8 mouse cellular contexts compared by ENCODE assay signal in genomic region chr12:71831258-71832087, GRCm38 (mm10). TPM values are rescaled to one million over a fixed set of nuclear protein-coding genes. Genes with fewer than 3 reads are reported as not detected.
DNase-seq lines count a peak whose midpoint lies in the region; ATAC-seq and TF ChIP-seq lines count a peak whose summit lies in the region.

No protein-coding gene starts in this region.

- H3K9ac ChIP-seq in heart, postnatal 0 days (replicated peaks; ENCODE audit: low read depth, low read length) = peak overlapping the region; percentile 93
- H3K9ac ChIP-seq in midbrain, embryonic 14.5 days (replicated peaks; ENCODE audit: low read length) = peak overlapping the region; percentile 94

- H3K27me3 ChIP-seq in erythroblast, embryonic 14.5 days (ENCODE audit: control insufficient read depth) = no peaks in the 10 kb centered on the region
- no peaks in the 10 kb centered on the region for H3K27me3 ChIP-seq in heart, postnatal 0 days (ENCODE audit: control insufficient read depth, insufficient read depth, low read length)
- H3K27me3 ChIP-seq in limb, embryonic 10.5 days (ENCODE audit: low read depth, poor library complexity, severe bottlenecking) = no peaks in the 10 kb centered on the region
- H3K27me3 ChIP-seq in midbrain, embryonic 14.5 days (ENCODE audit: control insufficient read depth, insufficient read depth, low read length) = no peaks in the 10 kb centered on the region
- no peaks in the 10 kb centered on the region for H3K27me3 ChIP-seq in splenic B cell, adult 2 months (ENCODE audit: control insufficient read depth, insufficient read depth, low read length, poor library complexity, severe bottlenecking)

- no peak for TF ChIP-seq CTCF in heart, postnatal 0 days (IDR thresholded peaks at IDR 0.05; ENCODE audit: low read depth)

- peak overlapping the region; percentile 90 for H3K4me2 ChIP-seq in heart, postnatal 0 days (ENCODE audit: low read depth, low read length)
- peak overlapping the region; percentile 77 for H3K4me2 ChIP-seq in midbrain, embryonic 14.5 days (ENCODE audit: low read length)

- WGBS in heart, postnatal 0 days = under 1% methylated on average over 55 of the region's 59 CpGs
- 0% methylated on average over 59 of the region's 59 CpGs for WGBS in limb, embryonic 10.5 days
- under 1% methylated on average over 59 of the region's 59 CpGs for WGBS in midbrain, embryonic 14.5 days

- peaks cover 59% of the 10 kb centered on the region for H3K4me1 ChIP-seq in erythroblast, embryonic 14.5 days (ENCODE audit: control insufficient read depth)
- H3K4me1 ChIP-seq in heart, postnatal 0 days (ENCODE audit: control insufficient read depth, insufficient read depth) = peaks cover 34% of the 10 kb centered on the region
- peaks cover 26% of the 10 kb centered on the region for H3K4me1 ChIP-seq in limb, embryonic 10.5 days
- H3K4me1 ChIP-seq in midbrain, embryonic 14.5 days (ENCODE audit: control insufficient read depth, insufficient read depth, low read length) = peaks cover 35% of the 10 kb centered on the region

- H3K9me3 ChIP-seq in erythroblast, embryonic 14.5 days (ENCODE audit: control insufficient read depth, low read length) = no peaks in the 10 kb centered on the region
- no peaks in the 10 kb centered on the region for H3K9me3 ChIP-seq in heart, postnatal 0 days (replicated peaks; ENCODE audit: control insufficient read depth, low read length)
- H3K9me3 ChIP-seq in limb, embryonic 10.5 days (replicated peaks) = no peaks in the 10 kb centered on the region
- H3K9me3 ChIP-seq in midbrain, embryonic 14.5 days (ENCODE audit: control insufficient read depth, low read length) = no peaks in the 10 kb centered on the region

- H3K36me3 ChIP-seq in erythroblast, embryonic 14.5 days (ENCODE audit: control insufficient read depth) = peaks cover 19% of the 10 kb centered on the region
- no peaks in the 10 kb centered on the region for H3K36me3 ChIP-seq in heart, postnatal 0 days (replicated peaks; ENCODE audit: control insufficient read depth, insufficient read depth, low read length)
- H3K36me3 ChIP-seq in limb, embryonic 10.5 days = no peaks in the 10 kb centered on the region
- no peaks in the 10 kb centered on the region for H3K36me3 ChIP-seq in midbrain, embryonic 14.5 days (ENCODE audit: control insufficient read depth, insufficient read depth, low read length)
- H3K36me3 ChIP-seq in splenic B cell, adult 2 months (ENCODE audit: control insufficient read depth, insufficient read depth, low read length, poor library complexity, severe bottlenecking) = no peaks in the 10 kb centered on the region

- H3K4me3 ChIP-seq in erythroblast, embryonic 14.5 days (replicated peaks) = peak overlapping the region; percentile 78
- H3K4me3 ChIP-seq in heart, postnatal 0 days (ENCODE audit: low read depth, low read length) = peak overlapping the region; percentile 96
- peak overlapping the region; percentile 91 for H3K4me3 ChIP-seq in limb, embryonic 10.5 days
- H3K4me3 ChIP-seq in midbrain, embryonic 14.5 days (replicated peaks; ENCODE audit: low read depth, low read length) = peak overlapping the region; percentile 91

- TF ChIP-seq EP300 in heart, postnatal 0 days (IDR thresholded peaks at IDR 0.05; ENCODE audit: low read depth) = no peak

- peak; percentile 53 for ATAC-seq in frontal cortex, adult (ENCODE audit: low TSS enrichment)
- ATAC-seq in heart, postnatal 0 days (ENCODE audit: insufficient read depth, low read depth) = peak; percentile 33
- ATAC-seq in midbrain, embryonic 14.5 days (ENCODE audit: low FRiP score, low TSS enrichment) = peak; percentile 46

- DNase-seq in frontal cortex, adult 2 months (ENCODE audit: extremely low spot score in 1 of 2, low spot score in 1 of 2) = no peak
- peak; percentile 86 for DNase-seq in adrenal gland, adult 2 months
- DNase-seq in heart, postnatal 0 days (ENCODE audit: low spot score) = no peak
- DNase-seq in limb, embryonic 10.5 days (ENCODE audit: low spot score) = peak; percentile 69
- peak; percentile 69 for DNase-seq in midbrain, embryonic 14.5 days
- DNase-seq in splenic B cell, adult 2 months (ENCODE audit: low read depth, low spot score) = peak; percentile 29

- H3K27ac ChIP-seq in heart, postnatal 0 days (ENCODE audit: low read depth) = peak overlapping the region; percentile 97
- peak overlapping the region; percentile 86 for H3K27ac ChIP-seq in limb, embryonic 10.5 days
- H3K27ac ChIP-seq in midbrain, embryonic 14.5 days (replicated peaks; ENCODE audit: low read depth, low read length) = peak overlapping the region; percentile 93

RNA-seq across cellular contexts. Expression of gene Daam1, which starts 0.6 kb away (rescaled TPM):
- polyA plus RNA-seq in frontal cortex, adult 2 months (2012; rRNA removed) = 25.5 and 27.2 TPM in 2 replicates
- total RNA-seq in adrenal gland, adult 2 months (2021) = 10 to 100 TPM; 21.0 to 22.3 TPM
- 1.7 and 2.3 TPM in 2 replicates for polyA plus RNA-seq in adrenal gland, adult 2 months (2012; rRNA removed)
- 1.7 and 2.2 TPM in 2 replicates for polyA plus RNA-seq in erythroblast, embryonic 14.5 days (2012)
- total RNA-seq in heart, postnatal 0 days (2014; rRNA removed; ENCODE audit: low replicate concordance) = 33.8 and 44.5 TPM in 2 replicates
- 12.3 and 12.8 TPM in 2 replicates for polyA plus RNA-seq in heart, postnatal 0 days (2015; fragmentation: Nextera tagmentation; extraction: Ambion mirVana)
- polyA plus RNA-seq in limb, embryonic 10.5 days (2016; fragmentation: Nextera tagmentation; extraction: Ambion mirVana) = 4.0 and 5.2 TPM in 2 replicates
- polyA plus RNA-seq in midbrain, embryonic 14.5 days (2014; fragmentation: Nextera tagmentation; extraction: Ambion mirVana) = 41.4 and 42.8 TPM in 2 replicates

Comparison
In these comparisons a context has a peak if more than half of its experiments do, and no peak if none do; other contexts are left out.
1. DNase-seq: peak in adrenal gland, adult 2 months (single experiment), limb, embryonic 10.5 days (single experiment), midbrain, embryonic 14.5 days (single experiment) and splenic B cell, adult 2 months (single experiment); none in frontal cortex, adult 2 months (0 of 2) and heart, postnatal 0 days (single experiment).
2. Peak in every context shown above with its lines, with median percentiles within 50 percentile points of each other: ATAC-seq, H3K4me3 ChIP-seq and H3K27ac ChIP-seq.